Mouse (Mus musculus): Measurements from ENCODE around the gene Olfr520. TPM values are rescaled to one million over a fixed set of nuclear protein-coding genes. Genes with fewer than 3 reads are reported as not detected.

Gene Olfr520
- polyA plus RNA-seq, 1 experiment from 2014 or later = not detected

DNA sequence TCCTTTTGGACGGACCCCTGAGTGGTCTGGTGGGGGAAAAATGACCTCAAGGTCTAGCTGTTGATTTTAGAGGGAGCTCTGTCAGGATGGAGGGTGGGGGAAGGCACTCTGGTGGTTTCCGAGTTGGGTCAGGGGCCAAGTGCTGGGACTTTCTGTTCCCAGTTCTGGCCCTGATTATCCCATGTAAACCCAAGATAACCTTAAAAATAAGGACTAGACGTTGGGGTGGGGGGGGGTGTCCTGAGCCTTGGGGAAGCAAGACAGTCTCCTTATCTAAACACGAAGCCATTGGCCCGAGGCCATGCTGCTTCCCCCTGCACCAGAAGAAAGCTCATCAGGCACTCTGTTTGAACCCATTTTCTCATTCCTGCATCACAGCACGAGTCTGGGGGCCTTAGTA is 27.9 kb upstream of the Olfr520 start:
- Histone ChIP-seq H3K4me2 (no peak overlapping the region), H3K9me3 (no peaks in the 10 kb centered on the region), H3K36me3 (no peaks in the 10 kb centered on the region), H3K9ac (no peak overlapping the region), H3K4me1 (replicated peaks) (peaks cover 3% of the 10 kb centered on the region; the same call in 1 of the 2 replicates), H3K27me3 (no peaks in the 10 kb centered on the region), H3K4me3 (no peak overlapping the region), H3K27ac (replicated peaks) (no peak overlapping the region)
- 42% methylated on average over 6 of the region's 6 CpGs for whole genome bisulfite sequencing
- ATAC-seq (ENCODE audit: low read depth) = no peak

DNA sequence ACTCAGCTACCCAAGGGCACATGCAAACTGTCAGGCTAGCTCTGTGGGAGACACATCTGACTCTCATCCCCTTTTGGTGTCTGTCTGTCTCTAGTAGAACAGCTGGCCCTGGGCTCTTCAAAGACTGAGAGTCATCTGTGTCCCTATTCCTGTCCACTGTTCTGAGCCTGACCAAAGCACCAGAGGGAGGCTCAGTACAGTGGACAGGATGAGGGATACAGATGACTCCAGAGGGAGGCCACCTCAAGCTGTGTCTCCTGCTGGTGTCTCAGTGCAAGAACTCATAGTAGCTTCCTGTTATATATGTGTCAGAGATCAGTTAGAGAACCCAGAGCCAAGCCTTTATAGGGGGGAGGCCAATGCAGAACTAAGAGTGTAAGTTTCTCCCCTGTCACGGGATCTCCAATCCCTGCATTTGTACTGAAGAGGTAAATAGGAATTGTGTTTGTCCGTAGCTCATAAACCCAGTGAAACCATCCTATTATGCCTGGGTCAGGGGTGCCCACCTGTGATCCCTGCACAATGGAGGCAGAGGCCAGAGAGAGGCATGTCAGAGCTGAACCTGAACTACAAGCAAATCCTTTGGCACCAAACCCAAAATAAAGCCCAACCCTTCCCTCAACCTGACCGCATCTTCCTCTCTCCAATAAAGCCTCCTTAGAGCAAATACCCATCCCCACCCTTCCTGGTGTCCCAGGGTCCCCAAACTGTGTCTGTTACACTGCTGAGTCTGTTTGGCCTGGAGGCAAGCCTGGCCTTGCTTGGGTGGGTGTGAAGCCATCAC is 25.1 kb upstream of the Olfr520 start:
- Histone ChIP-seq H3K9ac (0 out of 2 replicates have a peak overlapping the region, but pooled peaks have one; percentile 17), H3K4me3 (no peak overlapping the region), H3K27ac (replicated peaks) (peak overlapping the region; percentile 62), H3K27me3 (no peaks in the 10 kb centered on the region), H3K4me1 (replicated peaks) (no peaks in the 10 kb centered on the region; the same call in 1 of the 2 replicates), H3K36me3 (no peaks in the 10 kb centered on the region), H3K9me3 (no peaks in the 10 kb centered on the region), H3K4me2 (peak overlapping the region; percentile 28; the same call in 1 of the 2 replicates)
- 80% methylated on average over 3 of the region's 3 CpGs for WGBS
- no peak for ATAC-seq (ENCODE audit: low read depth)

GRCm38 (mm10) chr7:99706341-99707037 is 23.6 kb upstream of the Olfr520 start:
- Histone ChIP-seq H3K4me3 (0 out of 2 replicates have a peak overlapping the region, but pooled peaks have one; percentile 1), H3K4me1 (replicated peaks) (no peaks in the 10 kb centered on the region; the same call in 1 of the 2 replicates), H3K27ac (replicated peaks) (peak overlapping the region; percentile 62), H3K36me3 (no peaks in the 10 kb centered on the region), H3K9ac (no peak overlapping the region), H3K9me3 (no peaks in the 10 kb centered on the region), H3K27me3 (no peaks in the 10 kb centered on the region), H3K4me2 (peak overlapping the region; percentile 28)
- ATAC-seq (ENCODE audit: low read depth) = no peak
- 55% methylated on average over 4 of the region's 4 CpGs for WGBS

- peak; percentile 40; the same call in 1 of the 2 replicates for ATAC-seq (ENCODE audit: low read depth)
- Histone ChIP-seq H3K9ac (no peak overlapping the region), H3K4me3 (no peak overlapping the region), H3K4me2 (no peak overlapping the region), H3K4me1 (replicated peaks) (no peaks in the 10 kb centered on the region), H3K36me3 (no peaks in the 10 kb centered on the region), H3K9me3 (no peaks in the 10 kb centered on the region), H3K27ac (replicated peaks) (peak overlapping the region; percentile 62), H3K27me3 (no peaks in the 10 kb centered on the region)
- 40% methylated on average over 4 of the region's 4 CpGs for WGBS
These were observed 23.0 kb upstream of the Olfr520 start for GRCm38 (mm10) chr7:99707038-99707595.

- H3K27ac ChIP-seq (replicated peaks) = peak overlapping the region; percentile 62; the same call in 1 of the 2 replicates
- no peak overlapping the region for H3K4me3 ChIP-seq
- H3K36me3 ChIP-seq = no peaks in the 10 kb centered on the region
- H3K9ac ChIP-seq = no peak overlapping the region
- 90% methylated on average over 6 of the region's 6 CpGs for WGBS
- H3K4me1 ChIP-seq (replicated peaks) = no peaks in the 10 kb centered on the region
- no peak for ATAC-seq (ENCODE audit: low read depth)
- H3K9me3 ChIP-seq = no peaks in the 10 kb centered on the region
- no peak overlapping the region for H3K4me2 ChIP-seq
- H3K27me3 ChIP-seq = no peaks in the 10 kb centered on the region
These were observed 22.4 kb upstream of the Olfr520 start for GRCm38 (mm10) chr7:99707671-99708070.

DNA sequence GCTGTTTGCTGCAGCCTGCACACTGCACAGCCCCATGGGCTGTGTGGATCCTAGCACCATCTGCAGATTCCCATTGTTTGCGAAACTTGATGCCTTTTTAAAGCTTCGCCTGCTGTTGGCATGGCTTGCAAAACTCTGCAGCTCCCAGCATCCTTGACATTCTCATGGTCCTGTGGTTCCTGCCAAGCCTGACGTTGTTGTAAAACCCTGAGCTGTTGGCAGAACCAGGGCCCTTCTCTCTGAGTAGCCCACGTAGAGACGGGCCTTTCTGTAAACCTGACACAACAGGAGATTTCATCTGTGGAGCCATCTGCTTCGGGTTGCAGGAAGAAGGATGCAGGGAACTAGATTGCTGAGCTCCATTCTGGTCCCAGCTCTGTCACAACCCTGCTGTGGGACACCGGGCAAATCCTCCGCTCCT is 21.8 kb upstream of the Olfr520 start:
- ATAC-seq (ENCODE audit: low read depth) = no peak
- H3K4me2 ChIP-seq = no peak overlapping the region
- WGBS = 64% methylated on average over 8 of the region's 8 CpGs
- H3K4me1 ChIP-seq (replicated peaks) = no peaks in the 10 kb centered on the region
- no peaks in the 10 kb centered on the region for H3K36me3 ChIP-seq
- no peak overlapping the region for H3K27ac ChIP-seq (replicated peaks)
- no peaks in the 10 kb centered on the region for H3K27me3 ChIP-seq
- no peak overlapping the region for H3K9ac ChIP-seq
- H3K9me3 ChIP-seq = no peaks in the 10 kb centered on the region
- no peak overlapping the region for H3K4me3 ChIP-seq

DNA sequence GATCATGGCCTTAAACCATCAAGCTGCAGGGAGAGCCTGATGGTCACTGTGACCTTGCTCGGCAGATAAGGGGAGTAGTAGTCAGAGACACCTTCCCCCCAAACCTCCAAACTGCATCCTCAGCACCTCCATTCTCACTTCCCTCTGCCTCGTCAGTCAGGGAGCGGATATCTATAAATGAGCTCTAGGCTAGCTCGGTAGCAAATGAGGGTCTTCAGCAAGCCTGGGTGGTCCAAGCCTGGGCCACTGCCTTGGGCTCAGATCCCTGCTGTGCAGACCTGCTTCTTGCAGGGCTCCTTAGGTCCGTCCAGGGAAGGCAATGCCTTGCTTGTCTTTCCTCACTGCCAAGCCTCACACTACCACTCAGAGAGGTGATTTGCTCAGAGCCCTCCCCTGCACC is 21.3 kb upstream of the Olfr520 start:
- Histone ChIP-seq H3K9ac (no peak overlapping the region), H3K36me3 (no peaks in the 10 kb centered on the region), H3K4me3 (no peak overlapping the region), H3K4me2 (no peak overlapping the region), H3K27me3 (no peaks in the 10 kb centered on the region), H3K9me3 (no peaks in the 10 kb centered on the region), H3K27ac (replicated peaks) (no peak overlapping the region), H3K4me1 (replicated peaks) (no peaks in the 10 kb centered on the region)
- no peak for ATAC-seq (ENCODE audit: low read depth)
- WGBS = 76% methylated on average over 5 of the region's 5 CpGs

DNA sequence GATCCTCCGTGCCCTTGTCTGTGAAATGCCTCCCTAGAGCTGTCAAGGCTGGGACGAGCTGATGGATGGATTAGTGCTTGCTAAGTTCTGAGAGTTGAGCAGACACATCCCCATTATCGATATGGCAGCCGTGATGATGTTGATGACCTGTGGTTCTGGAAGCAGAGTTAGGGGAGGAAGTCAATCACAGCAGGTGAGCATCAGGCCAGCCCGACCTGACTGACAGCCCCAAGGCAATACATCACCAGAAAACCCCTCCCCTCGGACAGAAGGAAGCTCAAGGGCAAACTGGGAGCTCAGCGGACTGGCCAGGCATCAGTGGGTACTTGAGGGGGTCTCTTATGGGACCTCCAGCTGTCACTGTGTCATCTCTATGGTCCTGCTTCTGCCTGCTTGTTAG is 20.1 kb upstream of the Olfr520 start:
- Histone ChIP-seq H3K27me3 (no peaks in the 10 kb centered on the region), H3K4me3 (no peak overlapping the region), H3K9ac (no peak overlapping the region), H3K9me3 (no peaks in the 10 kb centered on the region), H3K4me2 (no peak overlapping the region), H3K27ac (replicated peaks) (no peak overlapping the region), H3K36me3 (no peaks in the 10 kb centered on the region), H3K4me1 (replicated peaks) (no peaks in the 10 kb centered on the region)
- no peak for ATAC-seq (ENCODE audit: low read depth)
- 59% methylated on average over 7 of the region's 7 CpGs for WGBS

GRCm38 (mm10) chr7:99710476-99710875 is 19.6 kb upstream of the Olfr520 start:
- WGBS = 41% methylated on average over 1 of the region's 1 CpGs

GRCm38 (mm10) chr7:99711166-99711565 is 18.9 kb upstream of the Olfr520 start, which contains the start of gene Slco2b1:
TSS of gene Slco2b1 (minus strand) at chr7:99711340.
- ATAC-seq (ENCODE audit: low read depth) = no peak
- no peak within 1 kb of the TSS for H3K4me3 ChIP-seq
- no peaks in the 10 kb centered on the region for H3K36me3 ChIP-seq
- no peak within 1 kb of the TSS for H3K4me2 ChIP-seq
- no peak within 1 kb of the TSS for H3K9ac ChIP-seq
- H3K4me1 ChIP-seq (replicated peaks) = no peaks in the 10 kb centered on the region
- 81% methylated on average over 8 of the region's 8 CpGs for WGBS
- H3K27me3 ChIP-seq = no peaks in the 10 kb centered on the region
- H3K9me3 ChIP-seq = no peaks in the 10 kb centered on the region
- no peak within 1 kb of the TSS for H3K27ac ChIP-seq (replicated peaks)

More at GRCm38 (mm10) chr7:99710476-99710875, 19.6 kb upstream of the Olfr520 start:
- H3K4me1 ChIP-seq (replicated peaks) = no peaks in the 10 kb centered on the region
- no peaks in the 10 kb centered on the region for H3K9me3 ChIP-seq
- ATAC-seq (ENCODE audit: low read depth) = no peak
- no peak overlapping the region for H3K4me2 ChIP-seq
- no peak overlapping the region for H3K9ac ChIP-seq
- no peaks in the 10 kb centered on the region for H3K36me3 ChIP-seq
- H3K27ac ChIP-seq (replicated peaks) = no peak overlapping the region
- H3K4me3 ChIP-seq = no peak overlapping the region
- H3K27me3 ChIP-seq = no peaks in the 10 kb centered on the region

GRCm38 (mm10) chr7:99712431-99712830 is 17.6 kb upstream of the Olfr520 start:
- ATAC-seq (ENCODE audit: low read depth) = no peak
- no peak overlapping the region for H3K4me2 ChIP-seq
- H3K9ac ChIP-seq = no peak overlapping the region
- no peaks in the 10 kb centered on the region for H3K4me1 ChIP-seq (replicated peaks)
- H3K4me3 ChIP-seq = no peak overlapping the region
- no peaks in the 10 kb centered on the region for H3K27me3 ChIP-seq
- no peaks in the 10 kb centered on the region for H3K9me3 ChIP-seq
- no peak overlapping the region for H3K27ac ChIP-seq (replicated peaks)
- WGBS = 84% methylated on average over 4 of the region's 4 CpGs
- H3K36me3 ChIP-seq = no peaks in the 10 kb centered on the region

GRCm38 (mm10) chr7:99716536-99716935 is 13.5 kb upstream of the Olfr520 start:
- H3K4me3 ChIP-seq = no peak overlapping the region
- H3K27me3 ChIP-seq = no peaks in the 10 kb centered on the region
- H3K9me3 ChIP-seq = no peaks in the 10 kb centered on the region
- H3K27ac ChIP-seq (replicated peaks) = no peak overlapping the region
- H3K4me2 ChIP-seq = no peak overlapping the region
- WGBS = 83% methylated on average over 2 of the region's 2 CpGs
- no peak for ATAC-seq (ENCODE audit: low read depth)
- H3K9ac ChIP-seq = no peak overlapping the region
- no peaks in the 10 kb centered on the region for H3K4me1 ChIP-seq (replicated peaks)
- H3K36me3 ChIP-seq = no peaks in the 10 kb centered on the region
